Mouse (Mus musculus) c-Kit-negative CD71-positive TER-119-positive erythroid progenitor cells, embryonic 14.5 days (primary cell): ENCODE results near the gene Olfr319.
"Not testable (repeated sequence)": the region's sequence is repeated elsewhere in the genome, so short reads cannot be mapped to it uniquely, and the experiment has no call there.

Source experiments
- DNase-seq: peaks from one replicate; pipeline ENCODE4 v3.0.0-alpha.2; 2013; ENCODE audit warnings: low read depth, low spot score

The Olfr319 gene

DNA sequence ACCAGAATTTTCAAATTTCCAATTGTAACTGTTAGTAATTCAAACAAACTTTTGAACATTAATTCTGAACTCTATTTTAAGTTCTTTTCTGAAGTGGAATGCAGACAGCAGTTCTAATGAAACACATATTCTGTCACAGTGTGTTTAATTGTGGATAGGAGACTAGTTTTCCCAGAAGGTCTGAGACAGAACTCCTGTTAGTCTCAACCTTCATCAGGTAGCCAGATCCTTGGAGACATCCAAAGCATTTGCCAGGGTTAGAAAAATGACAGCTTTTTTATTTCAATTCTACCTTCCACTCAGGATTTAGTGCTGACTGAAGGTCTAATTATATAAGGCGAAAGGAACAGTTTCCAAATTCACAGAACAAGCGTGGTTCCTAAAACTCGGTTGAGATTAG, at the start of gene Olfr319:
Gene Olfr319, plus strand, starts transcription at position 301 of the 400 bp plus-strand sequence.
- DNase-seq: no peak

DNA sequence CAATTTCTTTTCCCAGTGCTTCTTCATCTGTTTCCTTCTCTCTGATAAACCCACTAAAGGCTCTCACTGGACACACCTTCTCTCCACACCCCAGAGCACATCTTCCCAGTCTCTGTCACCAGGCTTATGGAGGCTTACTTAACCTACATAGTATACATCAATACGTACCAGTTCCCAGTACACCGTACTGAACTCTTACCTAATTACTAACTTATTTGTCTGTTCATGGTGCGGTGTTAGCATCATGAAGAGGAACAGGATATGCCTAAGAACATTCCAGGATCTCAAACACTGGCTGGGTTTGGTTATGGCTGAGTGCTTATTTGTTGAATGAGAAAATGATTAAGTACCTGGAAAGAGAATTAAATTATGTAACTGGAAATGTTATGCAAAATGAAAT, 43.8 kb upstream of the Olfr319 start:
- DNase-seq: no peak

DNA sequence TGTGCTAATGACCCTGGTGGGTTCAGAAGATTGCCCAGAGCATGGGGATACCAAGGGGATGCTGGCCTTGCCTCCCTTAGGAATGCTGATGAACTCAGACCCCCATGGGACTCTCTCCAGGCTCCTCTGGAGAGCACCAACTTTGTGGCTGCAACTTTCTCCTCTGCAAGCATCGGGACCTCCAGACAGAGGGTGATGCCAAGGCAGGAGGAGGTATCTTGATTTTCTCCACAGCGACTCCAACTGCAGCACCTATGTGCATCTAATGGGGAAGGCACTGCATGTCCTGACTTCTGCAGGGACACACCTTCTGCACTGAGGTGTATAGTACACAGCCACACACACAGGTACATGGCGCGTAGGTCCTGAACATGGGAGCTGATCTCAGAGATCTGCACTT, 40.4 kb upstream of the Olfr319 start, which contains the start of gene Olfr322:
Gene Olfr322, plus strand, starts transcription at position 187 of the 400 bp plus-strand sequence.
- no peak for DNase-seq

DNA sequence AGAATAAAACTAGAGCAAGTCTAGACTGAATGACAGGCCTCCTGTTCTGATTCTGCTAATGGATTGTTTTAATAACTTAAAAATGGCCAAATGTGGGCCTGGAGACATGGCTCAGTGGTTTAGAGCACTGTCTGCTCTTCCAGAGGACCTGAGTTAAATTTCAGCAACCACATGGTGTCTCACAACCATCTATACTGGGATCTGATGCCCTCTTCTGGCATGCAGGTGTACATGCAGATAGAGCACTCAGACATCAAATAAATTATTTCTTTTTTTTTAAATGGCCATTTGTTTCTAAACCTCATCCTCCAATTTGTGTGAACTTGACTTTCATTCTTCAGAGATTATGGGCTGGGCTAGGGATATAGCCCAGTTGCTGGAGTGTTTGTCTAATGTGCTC, 29.7 kb upstream of the Olfr319 start:
- no peak for DNase-seq

DNA sequence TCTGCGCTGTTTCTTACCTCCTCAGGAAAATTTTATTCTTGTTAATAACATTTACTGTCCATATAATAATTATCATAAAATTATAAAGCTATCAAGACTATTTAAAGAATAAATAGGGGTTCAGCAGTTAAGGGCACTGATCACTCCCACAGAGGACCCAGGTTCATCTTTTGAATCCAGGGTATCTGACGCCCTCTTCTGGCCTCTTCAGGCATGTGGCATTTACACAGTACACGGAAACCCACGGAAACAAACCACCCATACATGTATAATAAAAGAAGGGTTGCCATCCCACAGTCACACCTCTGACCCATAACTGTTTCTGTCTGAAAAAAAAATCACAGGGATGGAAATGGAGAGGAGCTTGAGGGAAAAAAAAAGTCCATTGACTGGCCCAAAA, 27.1 kb upstream of the Olfr319 start:
- no peak for DNase-seq

DNA sequence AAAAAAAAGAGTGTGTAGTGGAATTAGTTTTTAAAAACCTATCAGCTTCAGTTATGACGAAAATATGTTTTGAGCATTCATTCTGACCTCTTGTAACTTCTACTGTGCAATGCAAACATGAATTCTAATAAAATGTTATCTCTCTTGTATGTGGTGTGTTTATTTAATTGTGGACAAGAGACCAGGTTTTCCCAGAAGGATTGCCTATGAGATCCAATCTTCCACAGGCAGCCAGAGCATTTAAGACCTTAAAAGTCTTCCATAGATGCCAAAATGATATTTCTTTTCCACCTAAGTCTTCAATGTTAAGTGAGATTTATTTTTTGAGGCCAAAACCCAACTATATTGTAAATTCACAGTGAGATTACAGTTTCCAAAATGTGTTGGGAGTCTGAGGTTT, 18.2 kb upstream of the Olfr319 start, which contains the start of gene Olfr320:
Gene Olfr320, plus strand, starts transcription at position 301 of the 400 bp plus-strand sequence.
- DNase-seq: no peak

DNA sequence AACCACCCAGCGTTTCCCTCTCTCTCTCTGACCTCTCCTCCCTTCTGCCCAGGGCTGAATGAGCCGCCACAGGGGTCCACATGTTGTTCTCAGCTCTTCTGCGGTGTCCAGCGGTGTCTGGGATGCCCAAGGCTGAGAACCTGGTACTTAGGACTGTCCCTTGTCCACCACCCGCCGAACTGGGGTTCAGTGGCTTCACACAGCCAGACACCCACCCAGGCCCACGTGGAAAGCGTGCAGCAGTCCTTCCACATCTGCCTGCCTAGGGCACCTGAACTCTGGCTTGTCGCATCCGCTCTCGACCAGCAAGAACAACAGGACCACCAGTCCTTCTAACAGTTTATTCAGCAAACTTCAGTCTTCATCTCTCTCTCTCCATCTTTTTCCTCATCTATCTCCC, 10.1 kb downstream of the Olfr319 start:
- DNase-seq: no peak

DNA sequence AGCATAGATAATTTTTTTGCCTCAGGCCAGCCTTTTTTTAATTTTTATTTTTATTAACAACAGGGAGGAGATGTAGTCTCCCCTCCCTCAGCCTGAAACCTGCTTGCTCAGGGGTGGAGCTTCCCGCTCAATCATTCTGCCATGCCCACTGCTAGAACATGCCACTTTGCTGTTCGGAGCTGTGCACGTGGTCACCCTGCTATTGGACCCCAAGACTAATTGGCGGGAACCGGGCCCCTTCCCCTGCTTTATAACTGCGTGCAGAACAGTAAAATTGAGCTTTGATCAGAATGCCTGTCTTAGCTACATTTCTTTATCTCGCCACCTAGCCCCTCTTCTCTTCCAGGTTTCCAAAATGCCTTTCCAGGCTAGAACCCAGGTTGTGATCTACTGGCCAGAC, 18.8 kb downstream of the Olfr319 start:
- not testable (repeated sequence) for DNase-seq

DNA sequence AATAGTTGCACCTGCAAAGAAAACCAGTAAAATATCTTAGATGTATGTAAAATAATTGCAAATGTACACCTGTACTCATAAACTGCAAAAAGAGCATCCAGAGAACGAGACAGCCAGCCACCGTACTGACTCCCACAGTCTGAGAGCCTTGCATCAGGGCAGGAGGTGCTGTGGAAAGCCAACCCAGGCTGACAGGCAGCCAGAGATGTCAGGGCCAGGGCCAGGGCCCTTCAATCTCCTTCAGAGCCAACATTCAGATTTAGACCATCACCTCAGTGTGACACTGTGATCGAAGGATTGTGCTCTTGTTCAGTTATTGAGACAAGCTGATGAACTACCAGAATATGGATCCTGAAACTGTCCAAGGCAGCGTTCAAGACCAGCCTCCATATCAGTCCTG, 20.7 kb downstream of the Olfr319 start:
- no peak for DNase-seq

DNA sequence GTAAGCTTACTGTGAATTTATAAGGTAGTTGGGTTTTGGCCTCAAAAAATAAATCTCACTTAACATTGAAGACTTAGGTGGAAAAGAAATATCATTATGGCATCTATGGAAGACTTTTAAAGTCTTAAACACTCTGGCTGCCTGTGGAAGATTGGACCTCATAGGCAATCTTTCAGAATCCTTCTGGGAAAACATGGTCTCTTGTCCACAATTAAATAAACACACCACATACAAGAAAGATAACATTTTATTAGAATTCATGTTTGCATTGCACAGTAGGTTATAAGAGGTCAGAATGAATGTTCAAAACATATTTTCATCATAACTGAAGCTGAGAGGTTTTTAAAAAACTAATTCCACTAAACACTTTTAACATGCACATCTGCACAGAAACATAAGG, 25.0 kb downstream of the Olfr319 start, which contains the start of gene Olfr318:
Gene Olfr318, minus strand, starts transcription at position 101 of the 400 bp plus-strand sequence.
- DNase-seq: no peak

DNA sequence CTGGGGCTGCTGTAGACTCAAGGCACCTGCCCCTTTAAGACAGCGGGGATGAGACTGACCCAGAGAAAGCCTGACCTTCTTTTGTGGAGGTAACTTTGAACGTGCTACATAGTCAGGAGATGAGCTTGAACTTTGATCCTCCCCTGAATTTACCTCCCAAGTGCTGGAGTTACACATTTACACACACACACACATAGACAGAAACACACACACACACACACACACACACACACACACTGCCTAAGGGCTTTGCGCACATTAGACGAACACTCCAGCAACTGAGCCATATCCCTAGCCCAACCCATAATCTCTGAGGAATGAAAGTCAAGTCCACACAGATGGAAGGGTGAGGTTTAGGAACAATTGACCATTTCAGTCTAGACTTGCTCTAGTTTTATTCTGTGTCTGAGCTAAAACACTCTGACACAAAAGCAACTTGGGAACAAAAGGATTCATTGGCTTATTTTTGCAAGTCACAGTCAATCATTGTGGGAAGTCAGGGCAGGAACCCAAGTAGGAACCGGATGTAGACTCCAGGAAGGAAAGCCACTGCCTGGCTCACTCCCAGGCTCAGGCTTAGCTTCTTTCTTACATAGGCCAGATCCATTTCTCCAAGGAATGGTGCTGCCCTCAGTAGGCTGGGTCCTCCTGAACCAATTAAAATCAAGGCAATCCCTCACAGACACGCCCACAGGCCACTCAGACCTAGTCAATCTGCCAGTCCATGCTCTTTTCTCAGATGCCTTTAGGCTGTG, 29.1 kb downstream of the Olfr319 start:
- not testable (repeated sequence) for DNase-seq

DNA sequence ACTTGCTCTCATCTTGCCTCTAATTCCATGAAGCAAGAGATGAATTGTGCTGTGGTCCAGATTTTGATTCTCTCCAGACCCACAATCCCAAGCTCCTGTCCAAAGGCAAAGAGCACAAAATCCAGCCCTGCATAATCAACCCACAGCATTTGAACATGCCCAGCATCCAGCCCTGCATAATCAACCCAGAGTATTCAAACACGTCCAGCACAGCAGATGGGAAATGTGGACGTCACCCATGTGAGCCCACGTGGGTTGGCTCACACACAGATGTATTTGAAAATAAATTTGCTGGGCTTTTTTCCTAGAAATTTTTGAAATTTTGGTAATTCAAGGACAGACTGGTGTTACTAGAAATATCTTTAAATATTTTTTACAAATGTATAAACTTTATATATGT, 34.4 kb downstream of the Olfr319 start:
- DNase-seq: no peak

DNA sequence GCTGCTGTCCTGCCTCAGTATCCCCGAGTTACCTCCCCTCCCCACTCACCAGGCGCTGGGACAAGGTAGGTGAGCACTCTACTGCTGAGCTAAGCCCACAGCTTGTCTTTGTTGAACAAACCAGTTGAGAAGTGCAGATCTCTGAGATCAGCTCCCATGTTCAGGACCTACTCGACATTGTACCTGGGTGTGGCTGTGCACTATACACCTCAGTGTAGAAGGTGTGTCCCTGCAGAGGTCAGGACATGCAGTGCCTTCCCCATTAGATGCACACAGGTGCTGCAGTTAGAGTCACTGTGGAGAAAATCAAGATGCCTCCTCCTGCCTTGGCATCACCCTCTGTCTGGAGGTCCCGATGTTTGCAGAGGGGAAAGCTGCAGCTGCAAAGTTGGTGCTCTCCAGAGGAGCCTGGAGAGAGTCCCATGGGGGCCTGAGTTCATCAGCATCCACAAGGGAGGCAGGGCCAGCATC, 39.9 kb downstream of the Olfr319 start, which contains the start of gene Olfr317:
Gene Olfr317, minus strand, starts transcription at position 421 of the 471 bp plus-strand sequence.
- no peak for DNase-seq

DNA sequence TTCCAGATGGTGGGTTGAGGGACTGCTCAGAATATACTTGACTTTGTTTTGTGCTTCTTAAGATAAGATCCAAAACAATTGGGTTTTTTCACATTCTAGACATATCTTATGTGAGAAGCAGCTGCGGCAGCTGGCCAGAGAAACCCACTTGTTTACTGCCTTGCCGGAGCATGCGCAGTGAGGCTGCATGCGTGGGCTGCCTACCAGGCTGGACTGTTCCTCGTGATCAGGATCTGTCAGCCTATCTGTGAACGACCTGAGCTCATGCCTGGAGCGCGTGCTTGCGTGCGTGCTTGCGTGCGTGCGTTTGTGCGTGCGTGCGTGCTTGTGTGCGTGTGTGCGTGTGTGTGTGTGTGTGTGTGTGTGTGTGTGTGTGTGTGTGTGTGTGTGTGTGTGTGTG, 52.1 kb downstream of the Olfr319 start:
- not testable (repeated sequence) for DNase-seq

DNA sequence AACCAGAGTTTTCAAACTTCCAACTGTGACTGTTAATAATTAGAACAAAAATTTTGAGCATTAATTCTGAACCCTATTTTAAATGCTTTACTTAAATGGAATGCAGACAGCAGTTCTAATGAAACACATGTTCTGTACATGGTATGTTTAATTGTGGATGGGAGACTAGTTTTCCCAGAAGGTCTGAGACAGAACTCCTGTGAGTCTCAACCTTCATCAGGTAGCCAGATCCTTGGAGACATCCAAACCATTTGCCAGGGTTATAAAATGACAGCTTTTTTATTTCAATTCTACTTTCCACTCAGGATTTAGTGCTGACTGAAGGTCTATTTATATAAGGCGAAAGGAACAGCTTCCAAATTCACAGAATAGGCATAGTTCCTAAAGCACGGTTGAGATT, 53.5 kb downstream of the Olfr319 start, which contains the start of gene Olfr316:
Gene Olfr316, plus strand, starts transcription at position 301 of the 400 bp plus-strand sequence.
- DNase-seq: no peak
